Mouse (Mus musculus): ENCODE measurements around the gene Rnf11. TPM values are rescaled to one million over a fixed set of nuclear protein-coding genes. Genes with fewer than 3 reads are reported as not detected.

Gene Rnf11
- polyA plus RNA-seq, 1 experiment from 2014 or later: 61.0 TPM

DNA sequence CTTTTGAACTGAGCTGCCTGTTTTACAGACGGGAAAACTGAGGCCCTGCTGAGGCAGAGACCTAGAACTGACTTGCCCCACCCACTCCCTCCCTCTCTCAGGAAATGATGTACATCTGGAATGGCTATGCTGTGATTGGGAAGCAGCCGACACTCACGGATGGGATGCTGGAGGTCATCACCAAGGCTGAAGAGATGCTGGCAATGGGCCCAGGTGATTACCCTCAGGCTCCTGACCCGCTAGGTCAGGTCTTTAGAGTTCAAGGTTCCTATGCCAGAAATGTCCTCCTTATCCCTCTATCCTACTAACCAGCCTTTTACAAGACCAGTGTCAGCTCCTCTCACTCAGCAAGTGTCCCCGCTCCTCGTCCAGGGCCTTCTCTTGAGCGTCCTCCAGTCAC is 42.4 kb downstream of the Rnf11 start:
- Histone ChIP-seq H3K4me1 (replicated peaks) (no peaks in the 10 kb centered on the region), H3K4me2 (no peak overlapping the region), H3K4me3 (no peak overlapping the region), H3K36me3 (peaks cover 7% of the 10 kb centered on the region; the same call in 1 of the 2 replicates), H3K9me3 (no peaks in the 10 kb centered on the region), H3K9ac (no peak overlapping the region), H3K27me3 (no peaks in the 10 kb centered on the region), H3K27ac (no peak overlapping the region)
- 94% methylated on average over 7 of the region's 7 CpGs for WGBS
- ATAC-seq (ENCODE audit: low FRiP score): no peak

- H3K9me3 ChIP-seq: no peaks in the 10 kb centered on the region
- 91% methylated on average over 3 of the region's 3 CpGs for WGBS
- no peak overlapping the region for H3K9ac ChIP-seq
- H3K27ac ChIP-seq: no peak overlapping the region
- H3K4me2 ChIP-seq: no peak overlapping the region
- no peak for ATAC-seq (ENCODE audit: low FRiP score)
- peaks cover 7% of the 10 kb centered on the region; the same call in 1 of the 2 replicates for H3K36me3 ChIP-seq
- H3K27me3 ChIP-seq: no peaks in the 10 kb centered on the region
- H3K4me1 ChIP-seq (replicated peaks): no peaks in the 10 kb centered on the region
- H3K4me3 ChIP-seq: no peak overlapping the region
These were observed 43.5 kb downstream of the Rnf11 start for GRCm38 (mm10) chr4:109441000-109441399.

DNA sequence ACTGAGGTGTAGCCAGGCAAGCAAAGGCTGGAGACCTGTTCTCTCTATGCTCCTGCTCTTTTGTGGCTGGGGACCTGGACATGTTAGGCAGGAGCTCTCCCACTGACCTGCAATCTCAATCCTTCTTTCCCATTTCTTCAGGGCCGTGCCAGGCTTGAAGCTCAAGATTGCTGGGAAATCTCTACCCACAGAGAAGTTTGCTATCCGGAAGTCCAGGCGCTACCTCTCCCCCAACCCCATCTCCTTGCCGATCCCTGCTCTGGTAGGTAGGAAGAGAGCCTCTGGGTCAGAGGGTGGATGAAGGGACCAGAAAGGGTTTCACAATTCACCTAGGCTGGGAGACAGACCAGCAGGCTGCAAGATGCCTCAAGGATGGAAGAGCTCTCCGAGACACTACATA is 44.1 kb downstream of the Rnf11 start:
- ATAC-seq (ENCODE audit: low FRiP score): no peak
- Histone ChIP-seq H3K9me3 (no peaks in the 10 kb centered on the region), H3K4me3 (no peak overlapping the region), H3K27me3 (no peaks in the 10 kb centered on the region), H3K4me1 (replicated peaks) (no peaks in the 10 kb centered on the region), H3K27ac (no peak overlapping the region), H3K9ac (no peak overlapping the region), H3K36me3 (peaks cover 7% of the 10 kb centered on the region; the same call in 1 of the 2 replicates), H3K4me2 (no peak overlapping the region)
- WGBS: 97% methylated on average over 5 of the region's 5 CpGs

DNA sequence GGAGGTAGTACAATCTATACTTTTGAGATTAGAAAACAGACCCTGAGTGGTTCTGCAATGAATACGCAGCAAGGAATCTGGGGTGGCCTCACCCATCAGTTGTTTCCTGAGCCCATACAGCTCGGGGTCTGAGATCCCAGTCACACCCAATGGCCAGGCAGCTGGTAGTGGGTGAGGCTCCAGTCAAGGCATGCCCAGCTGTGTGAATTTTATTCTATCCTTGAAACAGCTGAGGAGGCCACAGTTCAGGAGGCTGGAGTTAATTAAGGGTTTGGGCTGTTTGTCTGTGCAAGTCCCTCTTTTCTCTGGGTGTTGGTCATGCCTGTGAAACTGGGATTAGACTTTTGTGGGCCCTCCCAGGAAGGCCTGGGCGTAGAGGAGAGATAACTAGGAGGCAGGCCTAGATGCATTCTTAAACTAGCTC is 44.7 kb downstream of the Rnf11 start:
- Histone ChIP-seq H3K27ac (no peak overlapping the region), H3K9me3 (no peaks in the 10 kb centered on the region), H3K4me1 (replicated peaks) (no peaks in the 10 kb centered on the region), H3K27me3 (no peaks in the 10 kb centered on the region), H3K9ac (no peak overlapping the region), H3K4me2 (no peak overlapping the region), H3K36me3 (peaks cover 7% of the 10 kb centered on the region; the same call in 1 of the 2 replicates), H3K4me3 (no peak overlapping the region)
- no peak for ATAC-seq (ENCODE audit: low FRiP score)
- 84% methylated on average over 3 of the region's 3 CpGs for WGBS

GRCm38 (mm10) chr4:109439101-109439500 is 45.4 kb downstream of the Rnf11 start:
- H3K27ac ChIP-seq: no peak overlapping the region
- H3K9ac ChIP-seq: no peak overlapping the region
- no peaks in the 10 kb centered on the region for H3K4me1 ChIP-seq (replicated peaks)
- no peaks in the 10 kb centered on the region for H3K27me3 ChIP-seq
- no peak for ATAC-seq (ENCODE audit: low FRiP score)
- H3K4me3 ChIP-seq: no peak overlapping the region
- H3K9me3 ChIP-seq: no peaks in the 10 kb centered on the region
- H3K36me3 ChIP-seq: peaks cover 7% of the 10 kb centered on the region; the same call in 1 of the 2 replicates
- no peak overlapping the region for H3K4me2 ChIP-seq
- WGBS: 80% methylated on average over 8 of the region's 8 CpGs

GRCm38 (mm10) chr4:109437913-109438878 is 46.3 kb downstream of the Rnf11 start:
- no peak overlapping the region for H3K4me3 ChIP-seq
- no peaks in the 10 kb centered on the region for H3K4me1 ChIP-seq (replicated peaks)
- no peak overlapping the region for H3K27ac ChIP-seq
- no peak overlapping the region for H3K9ac ChIP-seq
- no peaks in the 10 kb centered on the region for H3K36me3 ChIP-seq
- peak; percentile 62 for ATAC-seq (ENCODE audit: low FRiP score)
- no peaks in the 10 kb centered on the region for H3K9me3 ChIP-seq
- no peaks in the 10 kb centered on the region for H3K27me3 ChIP-seq
- H3K4me2 ChIP-seq: no peak overlapping the region
- WGBS: 56% methylated on average over 9 of the region's 9 CpGs

DNA sequence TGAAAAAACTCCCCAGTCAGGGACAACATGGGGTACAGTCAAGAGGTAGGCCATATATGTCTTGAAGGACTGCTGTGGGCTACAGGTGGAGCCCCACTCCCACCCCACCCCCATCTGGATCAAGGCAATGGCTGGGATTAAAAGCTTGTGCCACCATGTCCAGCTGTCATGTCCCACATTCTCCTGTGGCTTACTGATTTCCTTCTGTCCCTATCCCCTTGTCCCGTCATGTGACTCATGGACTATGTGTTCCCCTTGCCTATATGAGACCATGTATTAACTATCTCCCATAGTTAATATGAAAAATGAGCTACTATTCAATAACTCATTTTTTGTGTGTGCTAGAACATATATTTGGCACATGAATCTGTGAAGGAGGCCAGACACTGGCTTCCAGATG is 50.3 kb downstream of the Rnf11 start:
- Histone ChIP-seq H3K4me2 (no peak overlapping the region), H3K9me3 (no peaks in the 10 kb centered on the region), H3K27me3 (no peaks in the 10 kb centered on the region), H3K9ac (no peak overlapping the region), H3K4me1 (replicated peaks) (peaks cover 15% of the 10 kb centered on the region; the same call in 1 of the 2 replicates), H3K4me3 (no peak overlapping the region), H3K27ac (no peak overlapping the region), H3K36me3 (no peaks in the 10 kb centered on the region)
- WGBS: 88% methylated on average over 1 of the region's 1 CpGs
- no peak for ATAC-seq (ENCODE audit: low FRiP score)

- Histone ChIP-seq H3K9me3 (no peaks in the 10 kb centered on the region), H3K36me3 (no peaks in the 10 kb centered on the region), H3K9ac (no peak overlapping the region), H3K4me3 (no peak overlapping the region), H3K4me1 (replicated peaks) (peaks cover 15% of the 10 kb centered on the region; the same call in 1 of the 2 replicates), H3K27me3 (no peaks in the 10 kb centered on the region), H3K27ac (no peak overlapping the region), H3K4me2 (no peak overlapping the region)
- 85% methylated on average over 6 of the region's 6 CpGs for WGBS
- no peak for ATAC-seq (ENCODE audit: low FRiP score)
These were observed 50.9 kb downstream of the Rnf11 start for GRCm38 (mm10) chr4:109433641-109434040.

GRCm38 (mm10) chr4:109432668-109433375 is 51.7 kb downstream of the Rnf11 start:
- Histone ChIP-seq H3K4me2 (no peak overlapping the region), H3K9me3 (no peaks in the 10 kb centered on the region), H3K27me3 (no peaks in the 10 kb centered on the region), H3K4me1 (replicated peaks) (peaks cover 15% of the 10 kb centered on the region; the same call in 1 of the 2 replicates), H3K36me3 (no peaks in the 10 kb centered on the region), H3K9ac (no peak overlapping the region), H3K27ac (no peak overlapping the region), H3K4me3 (no peak overlapping the region)
- 0 out of 2 replicates have a peak, but pooled peaks have one; percentile 37 for ATAC-seq (ENCODE audit: low FRiP score)
- WGBS: 80% methylated on average over 16 of the region's 16 CpGs

DNA sequence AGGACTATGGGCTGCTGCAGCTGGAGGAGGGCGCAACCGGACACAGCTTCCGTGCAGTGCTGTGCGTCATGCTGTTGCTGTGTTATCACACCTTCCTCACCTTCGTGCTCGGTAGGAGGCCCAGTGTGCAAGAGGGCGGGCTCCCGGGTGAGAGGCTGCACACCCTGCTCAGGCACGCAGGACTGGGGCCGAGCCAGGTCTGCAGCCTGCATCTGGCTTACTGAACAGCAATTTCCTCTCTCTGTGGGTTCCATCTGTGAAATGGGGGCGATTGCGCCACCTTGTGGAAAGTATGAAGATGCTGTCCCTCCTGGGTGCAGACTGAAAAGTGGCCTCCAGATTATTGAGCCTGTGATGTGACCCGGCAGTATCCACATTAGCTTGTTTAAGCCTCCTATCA is 53.7 kb downstream of the Rnf11 start:
- peak; percentile 8; the same call in 1 of the 2 replicates for ATAC-seq (ENCODE audit: low FRiP score)

DNA sequence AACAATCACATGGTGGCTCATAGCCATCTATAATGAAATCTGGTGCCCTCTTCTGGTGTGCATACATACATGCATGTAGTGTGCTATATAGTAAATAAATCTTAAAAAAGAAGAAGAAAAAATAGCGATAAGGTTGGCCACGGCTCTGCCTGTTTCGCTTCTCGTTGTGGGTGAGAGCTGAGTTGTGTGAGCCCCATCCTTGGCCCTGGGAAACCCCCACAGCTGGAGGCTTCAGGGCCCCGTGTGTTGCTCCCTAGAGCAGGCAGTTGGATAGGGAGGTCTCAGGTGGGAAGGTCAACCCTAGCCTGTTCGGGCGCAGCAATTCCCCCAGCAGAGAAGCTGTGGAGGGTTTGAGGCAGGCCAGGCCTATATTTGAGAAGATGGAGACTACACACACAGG is 54.3 kb downstream of the Rnf11 start:
- WGBS: 93% methylated on average over 7 of the region's 7 CpGs

More for the DNA sequence above, 53.7 kb downstream of the Rnf11 start:
- Histone ChIP-seq H3K4me2 (no peak overlapping the region), H3K27ac (no peak overlapping the region), H3K9me3 (no peaks in the 10 kb centered on the region), H3K27me3 (no peaks in the 10 kb centered on the region), H3K9ac (no peak overlapping the region), H3K36me3 (no peaks in the 10 kb centered on the region), H3K4me3 (no peak overlapping the region), H3K4me1 (replicated peaks) (peaks cover 15% of the 10 kb centered on the region; the same call in 1 of the 2 replicates)
- WGBS: 59% methylated on average over 13 of the region's 13 CpGs

DNA sequence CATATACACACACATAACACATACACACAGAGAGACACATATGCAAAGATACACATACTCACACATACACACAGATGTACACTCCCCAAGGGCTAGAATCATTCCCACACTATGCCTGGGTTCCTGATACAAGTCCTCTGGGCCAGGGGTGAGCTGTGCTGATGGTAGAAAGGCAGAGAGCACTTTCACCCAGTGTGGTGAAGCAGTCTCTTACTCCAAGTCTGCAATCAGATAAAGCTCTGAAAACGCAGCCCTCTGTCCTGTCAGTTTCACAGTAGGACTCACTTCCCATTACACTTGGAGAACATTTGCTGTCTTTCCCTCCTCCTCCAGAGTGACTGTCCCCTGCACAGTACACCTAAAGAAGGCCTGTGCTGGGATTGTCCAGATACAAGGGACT is 57.5 kb downstream of the Rnf11 start:
- Histone ChIP-seq H3K27me3 (no peaks in the 10 kb centered on the region), H3K4me2 (no peak overlapping the region), H3K9me3 (no peaks in the 10 kb centered on the region), H3K4me3 (no peak overlapping the region), H3K4me1 (replicated peaks) (0 out of 2 replicates have a peak, but pooled peaks cover 7% of the 10 kb centered on the region), H3K27ac (no peak overlapping the region), H3K36me3 (no peaks in the 10 kb centered on the region), H3K9ac (no peak overlapping the region)
- ATAC-seq (ENCODE audit: low FRiP score): no peak
- WGBS: 65% methylated on average over 1 of the region's 1 CpGs

More for the DNA sequence above, 54.3 kb downstream of the Rnf11 start:
- H3K4me2 ChIP-seq: no peak overlapping the region
- no peak overlapping the region for H3K27ac ChIP-seq
- peaks cover 15% of the 10 kb centered on the region; the same call in 1 of the 2 replicates for H3K4me1 ChIP-seq (replicated peaks)
- ATAC-seq (ENCODE audit: low FRiP score): no peak
- H3K36me3 ChIP-seq: no peaks in the 10 kb centered on the region
- no peaks in the 10 kb centered on the region for H3K9me3 ChIP-seq
- H3K9ac ChIP-seq: no peak overlapping the region
- H3K27me3 ChIP-seq: no peaks in the 10 kb centered on the region
- no peak overlapping the region for H3K4me3 ChIP-seq
